ENCODE assay signal across 11 mouse cellular contexts in the genomic region with DNA sequence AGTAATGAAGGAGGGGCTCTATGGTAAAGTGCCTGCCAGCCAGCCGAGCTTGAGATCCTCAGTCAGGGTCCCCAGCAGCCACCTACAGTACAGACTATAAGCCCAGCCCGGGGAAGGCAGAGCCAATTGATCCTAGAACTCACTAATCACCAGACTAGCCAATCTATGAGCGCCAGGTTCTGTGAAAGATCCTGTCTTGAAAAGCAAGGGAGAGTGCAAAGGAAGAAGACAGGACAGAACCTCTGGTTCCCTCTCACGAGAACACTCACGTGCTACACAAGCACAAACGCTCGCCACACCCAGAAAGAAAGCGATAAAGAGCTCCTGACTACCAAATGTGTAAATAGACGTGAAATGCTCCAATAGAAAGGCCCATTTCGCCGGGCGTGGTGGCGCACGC. TPM values are rescaled to one million over a fixed set of nuclear protein-coding genes. Genes with fewer than 3 reads are reported as not detected.
DNase-seq lines count a peak whose midpoint lies in the region; ATAC-seq and TF ChIP-seq lines count a peak whose summit lies in the region.
"Had no signal": no experiment of that assay in that cellular context is flagged by ENCODE, and none has a peak within 500 bp of the region (broad histone marks: within the 10 kb centered on the region; RNA-seq: fewer than 3 reads in every experiment).

No protein-coding gene starts in this region.

- no peak overlapping the region for H3K4me3 ChIP-seq in heart, embryonic 10.5 days
- no peak overlapping the region for H3K4me3 ChIP-seq in liver, embryonic 15.5 days (replicated peaks)
- no peak overlapping the region for H3K4me3 ChIP-seq in liver, postnatal 0 days (ENCODE audit: low read depth, low read length)
- no peak overlapping the region for H3K4me3 ChIP-seq in macrophage (ENCODE audit: inconsistent target)
- H3K4me3 ChIP-seq: limb, embryonic 12.5 days had no signal

- H3K4me1 ChIP-seq in heart, embryonic 10.5 days, result peaks cover 37% of the 10 kb centered on the region
- peaks cover 10% of the 10 kb centered on the region for H3K4me1 ChIP-seq in liver, embryonic 15.5 days (replicated peaks)
- H3K4me1 ChIP-seq in liver, postnatal 0 days (ENCODE audit: insufficient read depth), result no peaks in the 10 kb centered on the region

- peak; percentile 28; the same call in 1 of the 2 replicates for ATAC-seq in liver, embryonic 15.5 days (ENCODE audit: insufficient read depth)
- no peak for ATAC-seq in liver, postnatal 0 days
- ATAC-seq: Patski had no signal

- TF ChIP-seq CTCF in liver, postnatal 0 days (IDR thresholded peaks at IDR 0.05; ENCODE audit: low read depth), result no peak

- H3K79me2 ChIP-seq in macrophage (ENCODE audit: inconsistent target), result peaks cover 4% of the 10 kb centered on the region; the same call in 1 of the 2 replicates

- H3K27me3 ChIP-seq in heart, embryonic 10.5 days (ENCODE audit: insufficient read depth, poor library complexity, severe bottlenecking), result no peaks in the 10 kb centered on the region
- no peaks in the 10 kb centered on the region for H3K27me3 ChIP-seq in liver, embryonic 15.5 days
- no peaks in the 10 kb centered on the region for H3K27me3 ChIP-seq in liver, postnatal 0 days (ENCODE audit: insufficient read depth, low read length)
- H3K27me3 ChIP-seq: limb, embryonic 12.5 days; megakaryocyte, embryonic 14.5 days; Patski had no signal

- H3K9me3 ChIP-seq in heart, embryonic 10.5 days, result no peaks in the 10 kb centered on the region
- H3K9me3 ChIP-seq in liver, embryonic 15.5 days (replicated peaks), result no peaks in the 10 kb centered on the region
- H3K9me3 ChIP-seq in liver, postnatal 0 days (ENCODE audit: low read length), result no peaks in the 10 kb centered on the region
- H3K9me3 ChIP-seq: limb, embryonic 12.5 days had no signal

- no peak overlapping the region for H3K4me2 ChIP-seq in liver, embryonic 15.5 days
- H3K4me2 ChIP-seq in liver, postnatal 0 days (ENCODE audit: low read depth, low read length), result no peak overlapping the region
- H3K4me2 ChIP-seq: limb, embryonic 12.5 days had no signal

- H3K36me3 ChIP-seq in heart, embryonic 10.5 days, result peaks cover 2% of the 10 kb centered on the region
- 0 out of 2 replicates have a peak, but pooled peaks cover 4% of the 10 kb centered on the region for H3K36me3 ChIP-seq in liver, embryonic 15.5 days (replicated peaks)
- H3K36me3 ChIP-seq in liver, postnatal 0 days (replicated peaks; ENCODE audit: insufficient read depth, low read length), result no peaks in the 10 kb centered on the region
- no peaks in the 10 kb centered on the region for H3K36me3 ChIP-seq in macrophage (ENCODE audit: inconsistent target)

- 61% methylated on average over 14 of the region's 14 CpGs for WGBS in heart, embryonic 10.5 days
- WGBS in liver, embryonic 15.5 days (ENCODE audit: insufficient replicate concordance), result 60% methylated on average over 14 of the region's 14 CpGs
- WGBS in liver, postnatal 0 days (ENCODE audit: insufficient replicate concordance), result 71% methylated on average over 14 of the region's 14 CpGs
- 94% methylated on average over 14 of the region's 14 CpGs for WGBS in macrophage (ENCODE audit: missing documents)

- no peak overlapping the region for H3K9ac ChIP-seq in liver, embryonic 15.5 days
- no peak overlapping the region for H3K9ac ChIP-seq in liver, postnatal 0 days (replicated peaks)
- H3K9ac ChIP-seq: limb, embryonic 12.5 days had no signal

- TF ChIP-seq EP300 in liver, postnatal 0 days (IDR thresholded peaks at IDR 0.05; ENCODE audit: low read depth), result no peak

- peak overlapping the region; percentile 86 for H3K27ac ChIP-seq in heart, embryonic 10.5 days
- H3K27ac ChIP-seq in liver, embryonic 15.5 days (replicated peaks), result 0 out of 2 replicates have a peak overlapping the region, but pooled peaks have one; percentile 38
- H3K27ac ChIP-seq in liver, postnatal 0 days (ENCODE audit: low read depth), result no peak overlapping the region
- 0 out of 2 replicates have a peak overlapping the region, but pooled peaks have one; percentile 42 for H3K27ac ChIP-seq in macrophage
- H3K27ac ChIP-seq: limb, embryonic 12.5 days had no signal

- no peak for DNase-seq in heart, embryonic 10.5 days (ENCODE audit: low spot score)
- no peak for DNase-seq in heart, postnatal 4 days
- DNase-seq in liver, postnatal 0 days, result no peak
- peak; percentile 86 for DNase-seq in R1 (ENCODE audit: low read depth, low spot score)
- DNase-seq in adrenal gland, postnatal 4 days (ENCODE audit: low spot score in 2 of 2), result no peak
- DNase-seq: right cerebral cortex, postnatal 25 days had no signal

RNA-seq across cellular contexts. Expression of gene Afg1l, which starts 13.6 kb away (rescaled TPM):
- polyA plus RNA-seq in heart, embryonic 10.5 days (2016; fragmentation: Nextera tagmentation; extraction: Ambion mirVana), result 8.7 and 11.3 TPM in 2 replicates
- 10 to 100 TPM; 19.2 to 22.1 TPM for total RNA-seq in heart, postnatal 4 days (2021)
- polyA plus RNA-seq in liver, embryonic 15.5 days (2015; fragmentation: Nextera tagmentation; extraction: Ambion mirVana), result 2.3 and 2.7 TPM in 2 replicates
- polyA plus RNA-seq in liver, postnatal 0 days (2015; fragmentation: Nextera tagmentation; extraction: Ambion mirVana), result 2.3 and 2.9 TPM in 2 replicates
- total RNA-seq in macrophage (2018; cell fraction: chromatin; rRNA removed), result 10 to 100 TPM in 21 of 26 experiments, 1 to 10 TPM in 5; 3.4 to 24.7 (median 17.7) TPM
- 10 to 100 TPM in 19 of 26 experiments, 1 to 10 TPM in 7; 5.6 to 11.7 (median 10.3) TPM for total RNA-seq in macrophage (2018; cell fraction: cytosol; rRNA removed)
- 10 to 100 TPM in 17 of 26 experiments, 1 to 10 TPM in 9; 3.2 to 16.8 (median 11.2) TPM for total RNA-seq in macrophage (2018; cell fraction: nucleus; rRNA removed)
- 7.8 to 12.7 TPM (median 9.6 TPM) in 3 replicates for polyA plus RNA-seq in macrophage (2018)
- total RNA-seq in adrenal gland, postnatal 4 days (2021), result 10 to 100 TPM; 11.4 to 11.8 TPM

RNA-seq across cellular contexts. Expression of gene Snx3, which starts 37.0 kb away (rescaled TPM):
- 339 and 374 TPM in 2 replicates for polyA plus RNA-seq in heart, embryonic 10.5 days (2016; fragmentation: Nextera tagmentation; extraction: Ambion mirVana)
- 100 to 1,000 TPM; 211 to 223 TPM for total RNA-seq in heart, postnatal 4 days (2021)
- 251 and 260 TPM in 2 replicates for polyA plus RNA-seq in liver, embryonic 15.5 days (2015; fragmentation: Nextera tagmentation; extraction: Ambion mirVana)
- polyA plus RNA-seq in liver, postnatal 0 days (2015; fragmentation: Nextera tagmentation; extraction: Ambion mirVana), result 173 and 176 TPM in 2 replicates
- total RNA-seq in macrophage (2018; cell fraction: chromatin; rRNA removed), result 10 to 100 TPM; 14.0 to 44.0 (median 26.1) TPM
- 100 to 1,000 TPM; 265 to 558 (median 412) TPM for total RNA-seq in macrophage (2018; cell fraction: cytosol; rRNA removed)
- total RNA-seq in macrophage (2018; cell fraction: nucleus; rRNA removed), result 100 to 1,000 TPM in 17 of 26 experiments, 10 to 100 TPM in 9; 65.2 to 224 (median 107) TPM
- 364 to 676 TPM (median 673 TPM) in 3 replicates for polyA plus RNA-seq in macrophage (2018)
- total RNA-seq in adrenal gland, postnatal 4 days (2021), result 100 to 1,000 TPM; 166 to 175 TPM
